Comparison of ENCODE assay signal across 31 mouse cellular contexts in genomic region chr2:141286110-141286747, GRCm38 (mm10).
DNase-seq lines count a peak whose midpoint lies in the region; ATAC-seq lines count a peak whose summit lies in the region.
"Had no signal": no experiment of that assay in that cellular context is flagged by ENCODE, and none has a peak within 500 bp of the region (broad histone marks: within the 10 kb centered on the region; RNA-seq: fewer than 3 reads in every experiment).

No protein-coding gene starts in this region.

- 0 out of 2 replicates have a peak overlapping the region, but pooled peaks have one; percentile 18 for H3K4me2 ChIP-seq in intestine, embryonic 14.5 days (ENCODE audit: low read length)
- peak overlapping the region; percentile 36; the same call in 1 of the 2 replicates for H3K4me2 ChIP-seq in liver, embryonic 16.5 days (ENCODE audit: low read depth, low read length)
- H3K4me2 ChIP-seq in stomach, embryonic 15.5 days, result 0 out of 2 replicates have a peak overlapping the region, but pooled peaks have one; percentile 13
- H3K4me2 ChIP-seq: embryonic facial prominence, embryonic 13.5 days; forebrain, embryonic 13.5 days; heart, embryonic 15.5 days; hindbrain, embryonic 15.5 days; neural tube, embryonic 12.5 days had no signal

- intact Hi-C loops in left cerebral cortex, postnatal 4 days (cut with DNase I), result no loop called here

- peak; percentile 75 for ATAC-seq in intestine, embryonic 14.5 days (replicated peaks; ENCODE audit: low FRiP score, low TSS enrichment, low read depth)
- peak; percentile 78 for ATAC-seq in liver, embryonic 16.5 days (ENCODE audit: low read depth)
- ATAC-seq in stomach, embryonic 15.5 days (ENCODE audit: insufficient read depth, low FRiP score, low read depth), result peak; percentile 81
- ATAC-seq: forebrain, embryonic 13.5 days had no signal

- H3K27me3 ChIP-seq in intestine, embryonic 14.5 days (replicated peaks; ENCODE audit: control insufficient read depth, insufficient read depth, low read length), result no peaks in the 10 kb centered on the region
- H3K27me3 ChIP-seq in limb, embryonic 10.5 days (ENCODE audit: low read depth, poor library complexity, severe bottlenecking), result no peaks in the 10 kb centered on the region
- H3K27me3 ChIP-seq in liver, embryonic 16.5 days (ENCODE audit: control insufficient read depth, insufficient read depth, low read depth, low read length), result no peaks in the 10 kb centered on the region
- no peaks in the 10 kb centered on the region for H3K27me3 ChIP-seq in stomach, embryonic 15.5 days (replicated peaks)
- H3K27me3 ChIP-seq: CH12.LX; embryonic facial prominence, embryonic 13.5 days; forebrain, embryonic 13.5 days; heart, embryonic 15.5 days; hindbrain, embryonic 15.5 days; neural tube, embryonic 12.5 days had no signal

- DNase-seq in intestine, embryonic 14.5 days (ENCODE audit: low spot score), result peak; percentile 55
- DNase-seq in limb, embryonic 10.5 days (ENCODE audit: low spot score), result no peak
- no peak for DNase-seq in gastrocnemius, postnatal 10 days
- DNase-seq in left cerebral cortex, postnatal 4 days, result no peak
- no peak for DNase-seq in layer of hippocampus, postnatal 25 days (ENCODE audit: extremely low spot score in 1 of 2, low spot score in 1 of 2)
- DNase-seq in urinary bladder, adult 18-20 months (ENCODE audit: low spot score in 2 of 2), result no peak
- DNase-seq: adrenal gland, adult 8-10 months; B cell, adult 2 months; cerebellum, adult 2 months; cerebellum, postnatal 36 days; embryo, embryonic 11 days; gastrocnemius, postnatal 25 days; kidney, adult 18-20 months; kidney, postnatal 4 days; lung, adult 2 months; lung, postnatal 14 days; midbrain, embryonic 14.5 days; right cerebral cortex, postnatal 14 days; spleen, adult 18-20 months; thymus, adult 18-20 months; thymus, postnatal 4 days had no signal

- no peak overlapping the region for H3K27ac ChIP-seq in intestine, embryonic 14.5 days (ENCODE audit: low read depth)
- peak overlapping the region; percentile 30; the same call in 1 of the 2 replicates for H3K27ac ChIP-seq in limb, embryonic 10.5 days
- H3K27ac ChIP-seq in liver, embryonic 16.5 days (ENCODE audit: low read length), result no peak overlapping the region
- H3K27ac ChIP-seq in stomach, embryonic 15.5 days, result peak overlapping the region; percentile 54
- H3K27ac ChIP-seq: embryonic facial prominence, embryonic 13.5 days; forebrain, embryonic 13.5 days; heart, embryonic 15.5 days; hindbrain, embryonic 15.5 days; neural tube, embryonic 12.5 days had no signal

- 34% methylated on average over 7 of the region's 7 CpGs for WGBS in intestine, embryonic 14.5 days
- 67% methylated on average over 7 of the region's 7 CpGs for WGBS in limb, embryonic 10.5 days
- WGBS in liver, embryonic 16.5 days (ENCODE audit: insufficient replicate concordance), result 36% methylated on average over 7 of the region's 7 CpGs
- 40% methylated on average over 7 of the region's 7 CpGs for WGBS in stomach, embryonic 15.5 days

- H3K9ac ChIP-seq in intestine, embryonic 14.5 days (ENCODE audit: low read length), result no peak overlapping the region
- no peak overlapping the region for H3K9ac ChIP-seq in liver, embryonic 16.5 days (ENCODE audit: low read depth, low read length)
- no peak overlapping the region for H3K9ac ChIP-seq in stomach, embryonic 15.5 days
- H3K9ac ChIP-seq: embryonic facial prominence, embryonic 13.5 days; forebrain, embryonic 13.5 days; heart, embryonic 15.5 days; hindbrain, embryonic 15.5 days; neural tube, embryonic 12.5 days had no signal

- peaks cover 19% of the 10 kb centered on the region for H3K4me1 ChIP-seq in intestine, embryonic 14.5 days (replicated peaks; ENCODE audit: control insufficient read depth, insufficient read depth, low read length)
- H3K4me1 ChIP-seq in limb, embryonic 10.5 days, result peaks cover 37% of the 10 kb centered on the region
- no peaks in the 10 kb centered on the region for H3K4me1 ChIP-seq in liver, embryonic 16.5 days (ENCODE audit: control insufficient read depth, low read depth, low read length)
- H3K4me1 ChIP-seq in stomach, embryonic 15.5 days, result 0 out of 2 replicates have a peak, but pooled peaks cover 4% of the 10 kb centered on the region
- H3K4me1 ChIP-seq: forebrain, embryonic 13.5 days; hindbrain, embryonic 15.5 days; neural tube, embryonic 12.5 days had no signal

- no peaks in the 10 kb centered on the region for H3K9me3 ChIP-seq in intestine, embryonic 14.5 days (ENCODE audit: control insufficient read depth, low read length)
- H3K9me3 ChIP-seq in limb, embryonic 10.5 days (replicated peaks), result no peaks in the 10 kb centered on the region
- H3K9me3 ChIP-seq in liver, embryonic 16.5 days (replicated peaks; ENCODE audit: control insufficient read depth, low read length), result no peaks in the 10 kb centered on the region
- no peaks in the 10 kb centered on the region for H3K9me3 ChIP-seq in stomach, embryonic 15.5 days
- H3K9me3 ChIP-seq: embryonic facial prominence, embryonic 13.5 days; forebrain, embryonic 13.5 days; heart, embryonic 15.5 days; hindbrain, embryonic 15.5 days; neural tube, embryonic 12.5 days had no signal

- H3K36me3 ChIP-seq in intestine, embryonic 14.5 days (ENCODE audit: control insufficient read depth, insufficient read depth, low read length), result no peaks in the 10 kb centered on the region
- H3K36me3 ChIP-seq in limb, embryonic 10.5 days, result no peaks in the 10 kb centered on the region
- H3K36me3 ChIP-seq in liver, embryonic 16.5 days (ENCODE audit: control insufficient read depth, insufficient read depth), result no peaks in the 10 kb centered on the region
- no peaks in the 10 kb centered on the region for H3K36me3 ChIP-seq in stomach, embryonic 15.5 days
- H3K36me3 ChIP-seq: embryonic facial prominence, embryonic 13.5 days; G1E; heart, embryonic 15.5 days; hindbrain, embryonic 15.5 days; neural tube, embryonic 12.5 days had no signal

- no peak overlapping the region for H3K4me3 ChIP-seq in intestine, embryonic 14.5 days (ENCODE audit: low read depth, low read length)
- no peak overlapping the region for H3K4me3 ChIP-seq in limb, embryonic 10.5 days
- H3K4me3 ChIP-seq in liver, embryonic 16.5 days (ENCODE audit: low read depth, low read length), result no peak overlapping the region
- H3K4me3 ChIP-seq in stomach, embryonic 15.5 days (replicated peaks), result no peak overlapping the region
- H3K4me3 ChIP-seq: embryonic facial prominence, embryonic 13.5 days; erythroblast, embryonic 14.5 days; forebrain, embryonic 13.5 days; heart, embryonic 15.5 days; hindbrain, embryonic 15.5 days; neural tube, embryonic 12.5 days had no signal

Comparison
In these comparisons a context has a peak if more than half of its experiments do, and no peak if none do; other contexts are left out.
1. H3K27ac ChIP-seq: peak in limb, embryonic 10.5 days (single experiment) and stomach, embryonic 15.5 days (single experiment); none in intestine, embryonic 14.5 days (single experiment) and liver, embryonic 16.5 days (single experiment).
2. Peak in every context shown above with its lines, with median percentiles within 50 percentile points of each other: ATAC-seq and H3K4me2 ChIP-seq.